Mouse (Mus musculus) c-Kit-positive CD71-positive TER-119-negative erythroid progenitor cells, embryonic 14.5 days (primary cell): ENCODE results near the gene Megf11.

Experiments used
- DNase-seq: peaks from one replicate; pipeline ENCODE4 v3.0.0-alpha.2; 2013; ENCODE audit warnings: low read depth

Gene Megf11

DNA sequence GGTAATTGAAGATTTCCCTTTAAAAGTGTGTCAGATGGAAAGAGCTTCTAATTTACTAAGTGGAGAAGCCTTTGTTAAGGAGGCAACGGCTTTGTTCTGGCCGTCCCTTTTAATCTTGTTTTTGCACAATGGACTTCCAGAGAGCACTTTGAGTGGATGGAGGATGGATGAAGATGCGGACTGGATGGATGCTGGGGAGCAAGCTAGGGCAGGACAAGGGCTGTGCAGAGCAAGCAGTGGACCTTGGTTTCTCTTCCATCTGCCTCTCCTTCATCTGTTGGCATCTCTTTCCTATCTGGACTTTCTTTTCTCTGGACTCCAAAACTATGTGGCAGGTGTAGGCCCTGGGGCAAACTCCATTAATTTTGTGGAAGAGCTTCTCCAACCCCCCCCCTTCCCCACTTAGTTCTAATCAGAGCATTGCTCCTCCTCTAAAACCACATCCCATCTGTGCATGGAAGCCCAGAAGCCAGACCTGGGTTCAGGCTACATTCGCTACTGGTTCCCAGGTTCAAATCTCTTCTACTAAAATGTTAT is 135.4 kb downstream of the Megf11 start:
- no peak for DNase-seq

DNA sequence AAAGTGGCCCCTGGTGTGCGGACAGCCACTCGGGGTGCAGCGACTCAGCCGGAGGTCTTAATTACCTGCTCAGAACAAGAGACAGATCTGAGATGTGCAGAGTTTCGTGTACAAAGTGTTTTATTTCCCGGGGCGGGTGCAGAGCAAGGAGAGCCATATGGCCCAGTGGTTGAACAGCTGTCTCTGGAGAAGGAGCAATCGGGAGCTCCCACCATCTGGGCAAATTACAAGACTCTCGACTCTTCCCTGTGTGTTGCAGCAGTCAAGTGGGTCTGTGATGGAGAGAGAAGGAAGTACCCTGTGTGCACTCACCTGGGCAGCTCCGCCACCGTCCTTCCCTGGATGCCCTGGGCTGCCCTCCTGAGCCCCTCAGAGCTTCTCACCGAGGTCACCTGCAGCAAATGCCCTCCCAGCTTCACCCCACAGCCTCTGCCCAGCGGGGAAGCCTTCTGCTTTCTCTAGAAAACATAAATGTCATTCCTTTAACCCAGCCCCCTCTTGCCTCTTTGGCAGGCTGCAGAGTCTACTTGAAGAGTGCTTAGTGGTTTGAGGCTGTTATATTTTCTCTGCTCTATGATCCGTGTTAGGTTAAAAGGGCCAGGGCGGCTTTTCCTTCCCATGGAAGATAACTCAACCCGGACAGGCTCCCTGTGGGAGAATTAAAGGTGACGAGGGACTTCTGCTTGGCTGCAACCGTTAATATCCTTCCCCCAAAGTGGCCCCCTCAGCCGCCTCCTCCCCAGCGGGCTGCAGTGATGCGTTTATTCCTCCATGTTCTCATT is 138.0 kb downstream of the Megf11 start:
- no peak for DNase-seq

DNA sequence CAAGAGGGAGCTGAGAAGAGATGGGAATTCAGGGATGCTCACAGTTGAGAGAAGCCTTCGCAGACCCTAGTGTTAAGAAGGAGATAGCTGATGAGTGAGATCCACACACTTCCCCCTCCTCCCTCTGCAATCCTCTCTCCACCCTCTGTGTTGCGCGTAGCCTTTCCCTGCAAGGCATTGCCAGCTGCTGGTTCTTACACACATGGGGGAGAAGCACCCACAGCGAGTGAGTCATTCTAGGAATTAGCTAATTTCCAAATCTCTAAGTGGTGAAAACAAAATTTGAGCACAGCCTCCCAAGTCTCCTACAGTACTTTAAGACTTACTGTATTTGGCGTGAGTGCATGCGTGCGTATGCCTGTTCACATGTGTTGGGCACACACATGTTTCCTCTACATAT is 142.6 kb downstream of the Megf11 start:
- no peak for DNase-seq

DNA sequence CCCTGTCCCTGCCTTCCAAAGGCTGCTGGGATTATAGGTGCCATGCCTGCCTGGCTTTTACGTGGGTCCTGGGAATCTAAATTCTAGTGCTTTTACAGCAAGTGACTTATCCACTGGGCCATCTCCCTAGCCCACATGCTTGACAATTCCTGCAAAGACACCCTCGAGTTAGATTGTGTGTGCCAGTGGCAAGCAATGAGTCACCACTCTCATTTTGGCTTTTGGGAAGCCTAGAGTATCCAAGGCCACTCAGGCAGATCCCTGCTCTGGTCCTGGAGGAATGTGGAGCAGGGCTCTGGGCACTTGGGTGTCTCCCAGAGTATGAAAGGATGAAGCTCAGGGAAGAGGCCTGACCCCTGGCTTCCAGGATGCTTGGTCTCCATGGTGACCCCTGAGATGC is 143.2 kb downstream of the Megf11 start:
- DNase-seq, result no peak

DNA sequence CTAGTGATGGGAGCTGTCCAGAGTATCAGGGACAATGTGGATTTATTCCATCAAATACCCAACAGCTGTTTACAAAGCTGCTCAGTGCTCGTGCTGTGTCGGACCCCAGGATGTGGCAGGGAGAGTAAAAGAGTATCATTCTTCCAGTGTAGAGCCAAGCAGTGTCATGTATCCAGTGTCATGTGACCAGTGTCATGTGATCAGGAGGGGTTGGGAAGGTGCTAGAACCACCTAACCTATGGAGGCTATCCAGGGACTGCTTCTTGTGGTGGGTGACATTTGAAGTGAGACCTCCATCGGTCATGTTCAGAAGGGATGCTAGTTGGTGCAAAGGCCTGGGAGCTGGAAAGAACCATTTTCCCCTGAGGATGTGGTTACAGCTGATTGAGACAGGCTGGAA is 146.5 kb downstream of the Megf11 start:
- DNase-seq, result no peak

DNA sequence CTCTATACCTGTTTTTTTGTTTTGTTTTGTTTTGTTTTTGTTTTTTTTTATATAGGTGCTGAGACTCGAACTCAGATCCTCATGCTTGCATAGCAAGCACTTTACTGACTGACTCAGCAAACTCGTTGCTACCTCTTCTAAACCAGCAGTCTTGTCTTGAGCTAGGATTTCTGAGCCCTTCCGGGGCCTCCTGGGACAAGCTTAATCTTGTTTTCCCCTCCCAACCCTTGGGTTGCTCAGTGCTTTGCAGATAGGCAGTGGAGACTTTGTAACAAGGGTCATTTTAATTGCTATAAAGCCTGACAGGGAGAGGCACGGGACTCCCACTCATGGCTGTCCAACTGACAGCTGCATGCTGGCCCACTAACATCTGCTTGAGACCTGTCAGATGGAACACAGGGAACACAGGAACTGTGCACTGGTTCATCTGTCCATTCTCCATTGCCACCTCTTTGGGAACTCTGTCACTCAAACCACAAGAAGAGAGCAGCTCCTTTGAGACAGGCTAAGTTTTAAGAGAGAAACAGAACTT is 147.4 kb downstream of the Megf11 start:
- peak; percentile 46 for DNase-seq

DNA sequence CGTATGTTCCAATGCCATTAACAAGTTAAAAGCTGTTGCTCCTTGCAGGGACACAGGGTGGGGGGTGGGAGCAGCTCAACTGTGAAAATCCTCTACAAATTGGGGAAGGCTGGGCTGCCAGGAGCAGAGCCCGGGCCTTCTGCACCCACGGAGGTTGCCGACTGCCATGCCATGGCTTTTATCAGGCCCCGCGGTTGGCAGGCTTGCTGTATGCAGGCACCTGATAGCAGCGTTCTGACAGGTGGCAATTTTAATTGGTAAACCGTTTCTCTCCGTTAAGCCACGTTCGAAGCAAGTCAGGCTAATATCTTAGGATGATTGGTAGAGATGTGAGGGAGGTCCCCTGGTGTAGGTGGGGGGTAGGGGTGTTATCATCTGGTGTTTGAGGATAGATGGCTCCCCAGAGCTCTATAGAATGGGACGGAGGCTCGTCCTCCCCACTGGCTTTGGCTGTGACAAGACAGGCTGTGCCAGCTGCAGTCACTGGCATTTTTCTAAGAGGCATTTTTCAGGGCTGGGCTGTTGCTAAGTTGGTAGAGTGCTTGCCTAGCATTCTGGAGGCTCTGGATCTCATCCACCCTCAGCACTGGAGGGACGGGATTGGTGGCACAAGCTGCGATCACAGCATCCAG is 148.2 kb downstream of the Megf11 start:
- DNase-seq, result peak; percentile 92

DNA sequence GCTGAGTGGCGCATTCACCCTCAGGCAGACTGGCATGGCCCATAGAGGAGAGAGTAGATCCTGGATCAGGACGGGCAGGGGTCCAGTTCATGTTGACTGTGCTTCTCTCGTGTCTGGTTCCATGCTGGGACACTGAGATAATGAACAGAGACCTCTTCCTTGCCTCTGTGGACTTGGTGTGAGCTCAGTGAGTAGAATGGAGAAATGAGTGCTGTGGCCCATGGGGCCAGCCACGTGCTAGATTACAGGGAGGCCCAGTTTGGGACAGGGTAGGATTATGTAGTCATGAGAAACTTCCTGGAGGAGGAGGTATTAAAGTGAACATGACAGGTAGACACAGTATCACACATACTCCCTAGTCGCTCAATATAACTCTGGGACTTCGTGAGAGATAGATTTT is 148.9 kb downstream of the Megf11 start:
- DNase-seq, result no peak

DNA sequence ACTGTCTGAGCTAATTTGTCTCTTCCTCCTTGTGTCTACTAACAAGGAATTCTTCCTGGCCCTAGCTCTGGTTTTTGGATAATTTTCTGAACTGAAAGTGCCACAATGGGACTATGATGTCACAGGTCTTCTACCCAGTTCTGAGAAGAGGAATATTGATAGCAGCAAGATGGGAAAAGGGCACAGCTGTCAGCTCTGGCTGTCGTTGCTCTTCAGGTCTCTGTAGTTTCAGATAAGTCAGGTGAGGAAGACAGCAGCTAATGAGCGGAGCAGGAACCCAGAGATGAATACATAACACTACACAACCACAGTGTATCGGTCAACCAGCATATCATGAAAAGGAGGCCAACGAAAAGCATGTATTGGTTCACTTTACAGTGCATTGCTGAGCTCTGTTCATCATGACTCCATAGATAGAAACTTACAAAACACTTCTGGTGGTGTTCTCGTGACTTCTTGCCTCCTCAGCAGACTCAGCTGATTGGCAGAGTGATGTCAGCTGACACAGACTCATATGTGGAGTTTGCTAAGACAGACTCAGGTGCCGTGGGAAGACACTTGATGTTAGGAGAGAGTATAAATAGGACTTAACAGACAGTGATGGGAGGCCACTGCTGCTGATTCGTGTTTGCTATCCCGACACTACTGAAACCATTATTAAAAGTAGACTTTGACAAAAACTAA is 149.6 kb downstream of the Megf11 start:
- peak; percentile 44 for DNase-seq

DNA sequence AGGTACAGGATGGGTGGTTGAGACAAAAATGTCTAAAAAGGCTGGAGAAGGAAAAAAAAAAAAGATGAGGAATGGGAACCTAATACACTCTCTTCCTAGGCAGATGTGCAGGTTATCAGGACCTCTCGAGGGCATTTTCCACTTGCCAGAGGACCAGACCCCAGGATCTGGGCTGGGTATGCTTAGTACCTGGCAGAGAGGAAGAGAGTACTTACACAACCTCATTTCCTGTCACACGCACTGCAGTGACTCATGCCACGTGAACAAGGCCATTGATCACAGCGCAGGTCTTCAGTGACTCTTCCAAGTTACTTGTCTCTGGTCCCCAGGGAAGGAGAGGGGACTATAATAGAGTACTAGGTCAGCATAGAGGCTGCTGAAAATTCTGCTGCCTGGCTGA is 152.4 kb downstream of the Megf11 start:
- DNase-seq, result no peak

DNA sequence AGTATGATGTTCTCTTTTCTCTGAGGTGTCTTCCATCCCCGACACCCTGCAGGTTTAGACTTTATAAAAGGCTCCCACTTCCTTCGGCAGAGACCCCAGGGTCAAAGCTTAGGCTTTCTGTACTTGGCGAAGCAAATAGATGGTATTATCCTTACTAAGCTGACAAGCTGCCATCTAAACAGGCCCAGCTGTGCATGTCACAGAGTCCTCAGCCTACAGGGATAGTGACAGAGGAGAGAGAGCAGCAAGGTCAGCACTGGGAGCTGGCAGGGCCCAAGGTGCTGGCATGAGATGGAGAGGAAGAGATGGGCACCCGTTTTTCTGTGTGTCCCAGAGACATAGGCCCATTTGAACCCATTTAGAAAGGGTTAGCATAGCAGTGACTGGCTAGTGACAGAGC is 156.8 kb downstream of the Megf11 start:
- no peak for DNase-seq

DNA sequence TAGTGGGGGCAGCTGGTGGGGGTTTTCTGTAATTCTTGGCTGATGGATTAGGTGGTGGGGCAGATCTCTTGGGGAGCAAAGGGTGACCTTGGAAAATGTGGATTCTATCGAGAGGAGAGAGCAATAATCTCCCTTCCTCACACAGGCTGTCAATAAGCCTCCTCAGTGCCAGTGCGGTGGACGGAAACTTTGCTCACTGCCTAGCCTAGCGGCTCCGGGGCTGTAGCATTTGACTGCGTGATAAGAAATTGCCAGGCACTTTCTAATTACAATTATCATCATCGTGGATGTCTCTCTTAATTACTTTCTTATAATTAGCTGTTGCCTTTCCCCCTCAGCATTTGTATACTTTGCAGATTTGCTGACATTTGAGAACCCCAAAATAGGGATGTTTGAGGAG is 157.7 kb downstream of the Megf11 start:
- no peak for DNase-seq

DNA sequence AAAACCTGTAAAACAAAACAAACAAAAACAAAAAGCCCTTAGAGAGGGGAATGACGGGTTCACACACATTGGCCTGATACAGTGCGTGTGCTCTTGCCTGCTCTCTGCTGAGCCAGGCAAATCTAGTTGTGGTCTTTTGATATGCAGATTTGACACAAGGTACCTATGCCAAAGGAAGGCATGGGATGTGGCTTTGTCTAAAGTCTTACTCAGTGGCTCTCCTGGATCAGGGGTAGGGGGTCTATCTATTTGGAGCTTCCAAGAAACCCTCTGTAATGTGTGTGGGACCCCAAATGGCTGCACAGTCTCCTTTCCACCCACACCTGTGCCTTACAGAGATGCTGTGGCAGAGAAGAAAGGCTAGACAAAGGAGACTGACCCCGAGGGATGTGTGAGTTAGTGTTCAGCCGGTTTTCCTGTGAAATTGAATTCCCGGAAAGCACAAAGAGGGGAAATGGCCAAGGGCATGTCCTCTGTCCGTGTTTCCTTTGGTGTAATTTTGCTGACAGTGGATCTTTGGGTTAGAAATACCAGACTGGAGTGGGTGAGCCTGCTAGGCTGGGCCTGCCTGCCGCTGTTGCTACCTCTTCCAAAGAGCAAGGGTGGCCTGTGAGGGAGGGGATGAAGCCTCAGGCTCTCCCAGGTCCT is 161.0 kb downstream of the Megf11 start:
- DNase-seq, result no peak

DNA sequence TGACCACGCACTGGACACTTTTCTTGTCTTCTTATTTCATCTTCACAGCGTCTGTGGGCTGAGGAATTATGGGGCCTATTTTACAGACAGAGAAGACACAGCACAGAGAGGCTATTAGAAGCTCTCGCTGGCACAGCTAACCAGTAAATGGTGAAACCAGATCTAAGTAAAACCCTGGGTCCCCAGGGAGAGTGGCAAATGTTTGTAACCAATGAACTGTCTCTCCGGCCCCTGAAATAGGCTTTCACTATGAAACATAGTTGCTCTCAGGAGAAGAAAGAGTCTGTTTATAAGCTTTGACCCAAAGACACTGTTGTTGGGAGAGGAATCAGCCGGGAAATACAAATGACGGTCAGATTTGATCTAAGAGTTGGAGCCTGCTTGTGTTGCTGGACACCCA is 162.9 kb downstream of the Megf11 start:
- no peak for DNase-seq

DNA sequence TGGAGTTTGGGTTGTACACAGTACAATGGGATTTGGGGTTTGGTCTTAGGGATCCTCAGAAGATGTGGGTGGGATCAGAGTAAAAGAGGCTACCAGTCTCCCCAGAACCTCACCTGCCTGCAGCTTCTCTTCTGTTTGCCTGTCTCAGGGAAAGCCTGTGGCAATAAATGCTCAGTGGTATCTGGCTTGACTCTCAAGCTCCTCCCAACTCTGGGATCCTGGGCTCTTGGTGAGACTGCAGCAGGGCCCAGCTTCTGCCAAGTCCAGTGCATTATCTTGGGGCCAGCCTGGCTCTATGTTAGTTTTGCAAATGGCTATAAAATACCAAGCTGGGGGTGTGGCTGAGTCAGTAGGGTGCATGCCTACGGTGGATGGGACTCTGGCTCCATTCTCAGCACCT is 165.9 kb downstream of the Megf11 start:
- DNase-seq, result no peak

DNA sequence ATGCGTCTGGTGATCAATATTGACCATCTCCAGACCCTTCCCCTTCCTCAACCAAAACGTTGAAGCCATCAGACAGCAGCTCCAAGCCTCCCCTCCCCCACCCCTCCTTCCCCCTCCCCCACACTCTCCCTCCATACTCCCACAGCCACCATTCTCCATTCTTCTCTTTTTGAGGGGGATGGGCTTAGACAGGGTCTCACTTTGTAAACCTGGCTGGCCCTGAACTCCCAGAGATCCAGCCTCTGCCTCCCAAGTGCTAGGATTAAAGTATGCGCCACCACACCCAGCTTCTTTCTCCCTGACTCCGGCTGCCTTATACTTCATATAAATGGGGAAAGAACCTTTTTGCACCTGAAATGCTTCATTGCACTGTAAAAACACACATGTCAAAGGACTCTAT is 166.6 kb downstream of the Megf11 start:
- DNase-seq, result no peak

DNA sequence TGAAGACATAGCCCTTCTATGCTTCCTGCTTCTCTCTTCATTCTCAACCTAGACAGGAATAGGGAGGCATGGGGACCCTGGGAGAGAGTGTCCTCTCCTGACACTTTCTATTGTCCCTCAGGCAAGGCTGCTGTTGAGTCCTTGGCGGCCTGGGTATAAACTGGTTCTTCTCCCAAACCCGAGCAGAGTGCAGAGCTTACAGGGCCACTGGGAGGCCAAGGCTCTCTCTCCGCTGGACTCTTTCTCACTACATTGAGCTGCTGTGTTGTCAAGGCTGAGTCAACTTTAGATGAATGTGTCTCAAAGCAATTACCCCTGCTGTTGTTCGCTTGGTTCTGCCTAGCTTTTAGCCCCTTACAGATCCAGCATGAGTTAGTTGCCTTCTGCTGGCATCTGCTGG is 168.0 kb downstream of the Megf11 start:
- no peak for DNase-seq

DNA sequence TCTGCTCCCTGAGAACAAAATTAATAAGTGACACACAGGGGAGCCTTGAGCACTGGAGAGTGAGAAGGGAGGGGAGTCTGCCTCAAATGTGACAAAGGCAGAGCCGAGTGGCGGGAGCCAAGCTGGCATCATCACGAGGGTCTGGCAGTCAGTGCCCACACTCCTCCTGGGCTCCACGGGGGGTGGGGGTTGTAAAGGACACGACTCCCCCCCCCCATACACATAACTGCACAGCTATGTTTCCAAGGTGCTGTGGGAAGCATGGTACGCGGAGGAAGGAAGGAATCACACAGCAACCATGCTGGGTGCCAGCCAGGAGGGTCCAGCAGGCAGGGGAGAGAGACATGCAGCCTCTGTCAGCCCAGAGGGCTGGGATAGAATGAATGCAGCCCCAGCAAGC is 170.2 kb downstream of the Megf11 start:
- DNase-seq, result no peak

DNA sequence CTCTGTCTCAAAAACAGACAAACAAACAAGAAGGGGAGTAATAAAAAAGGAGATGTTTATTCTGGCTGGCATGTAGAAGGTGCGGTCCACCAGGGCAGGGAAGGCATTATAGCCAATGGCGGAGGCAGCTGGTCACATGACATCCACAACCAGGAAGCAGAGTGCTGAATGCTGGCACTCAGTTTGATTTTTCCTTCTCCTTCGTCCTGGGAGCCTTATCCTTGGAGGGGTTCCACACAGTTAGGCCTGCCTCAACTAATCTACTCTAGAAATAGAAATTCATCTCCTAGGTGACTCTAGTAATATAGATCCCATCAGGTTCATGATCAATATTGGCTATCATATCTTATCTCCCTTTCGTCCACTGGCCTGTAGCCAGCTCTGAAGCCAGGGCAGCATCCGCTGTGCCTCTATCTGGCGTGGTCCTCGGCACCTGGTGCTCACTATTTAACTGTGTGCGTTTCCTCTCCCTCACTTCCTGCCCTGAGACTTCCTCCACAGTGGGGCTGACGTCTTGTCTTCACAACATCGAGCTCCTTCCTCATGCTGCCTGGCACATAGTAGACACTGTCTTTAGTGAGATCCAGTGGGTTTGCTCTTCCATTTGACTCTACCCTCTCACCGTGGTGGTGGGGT is 171.8 kb downstream of the Megf11 start:
- DNase-seq, result no peak

DNA sequence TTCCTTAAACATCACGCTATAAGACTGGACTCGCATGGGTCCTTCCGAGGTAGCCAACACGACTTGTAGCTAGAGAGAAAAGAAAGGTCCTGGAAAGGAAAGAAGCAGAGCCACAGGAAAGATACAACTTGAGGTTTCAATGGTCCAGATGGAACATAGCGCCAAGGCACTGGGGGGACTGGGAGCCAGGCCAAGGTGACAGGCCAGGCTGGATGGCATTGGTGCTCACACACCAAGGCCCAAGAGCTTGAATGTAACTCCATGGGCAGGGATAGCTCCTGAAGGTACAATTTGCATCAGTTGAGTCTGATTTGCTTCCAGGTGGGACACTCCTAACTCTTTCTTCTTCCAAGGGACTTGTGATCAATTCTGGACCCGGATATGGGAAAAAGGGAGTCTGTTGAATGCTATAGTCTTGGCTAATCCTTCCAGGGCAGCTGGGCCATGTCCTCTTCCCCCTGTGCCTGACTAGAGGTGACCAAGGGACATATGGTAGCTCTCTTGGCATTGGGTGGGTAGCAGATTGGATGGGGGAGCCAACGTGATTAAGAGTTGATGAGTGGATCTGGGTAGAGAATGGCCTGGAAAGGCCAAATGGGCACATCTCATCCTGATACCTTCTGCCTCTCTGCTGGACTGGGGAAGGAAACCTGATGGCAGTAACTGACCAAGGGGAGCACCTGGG is 172.6 kb downstream of the Megf11 start:
- no peak for DNase-seq

DNA sequence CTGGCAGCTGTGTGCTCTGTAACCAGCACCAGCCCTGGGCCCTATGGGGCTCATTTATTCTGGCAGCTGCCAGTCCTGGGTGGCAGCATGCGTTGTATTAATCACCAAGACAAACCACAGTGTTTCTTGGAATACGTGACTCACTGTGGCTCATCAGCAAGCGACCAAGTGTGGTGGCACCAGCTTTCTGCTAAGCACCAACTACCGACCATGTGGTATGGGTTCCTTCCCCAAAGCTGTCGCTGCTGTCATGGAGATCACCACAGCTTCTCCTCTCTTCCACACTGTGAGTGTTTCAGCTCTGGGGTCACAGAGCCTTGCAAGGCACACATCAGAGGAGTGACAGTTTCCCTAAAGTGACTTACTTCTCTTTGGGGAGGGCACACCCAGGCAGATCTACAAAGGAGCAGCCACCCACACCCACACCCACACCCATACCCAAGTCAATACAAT is 178.9 kb downstream of the Megf11 start:
- DNase-seq, result peak; percentile 72
